Mouse (Mus musculus) E14TG2a.4 (cell line): ENCODE results near the gene Stxbp1.
"Not testable (repeated sequence)": the region's sequence is repeated elsewhere in the genome, so short reads cannot be mapped to it uniquely, and the experiment has no call there.

Source experiments
- H3K27me3 ChIP-seq: 2 replicates; pipeline ENCODE4 v1.6.1; 2014; ENCODE audit warnings: low read length, control low read depth; ENCODE audit not compliant: insufficient read depth
- H3K36me3 ChIP-seq: 2 replicates; pipeline ENCODE4 v1.6.1; 2014; ENCODE audit warnings: low read length, control low read depth; ENCODE audit not compliant: insufficient read depth
- H3K4me1 ChIP-seq: replicated peaks from 2 replicates; pipeline ENCODE4 v1.6.1; 2014; ENCODE audit warnings: low read depth, low read length, control low read depth
- H3K4me3 ChIP-seq: replicated peaks from 2 replicates; pipeline ENCODE4 v1.5.1; 2014; ENCODE audit warnings: mild to moderate bottlenecking, low read length
- H3K9me3 ChIP-seq: 2 replicates; pipeline ENCODE4 v1.6.1; 2014; ENCODE audit warnings: low read length, control low read depth
- CTCF ChIP-seq: conservative IDR thresholded peaks from 2 replicates; pipeline ENCODE4 v1.5.1; 2014; ENCODE audit warnings: low read length
- NANOG ChIP-seq: IDR thresholded peaks from 2 replicates; pipeline ENCODE4 v1.6.1; 2014; ENCODE audit warnings: borderline replicate concordance, low read length, mixed read lengths
- POU5F1 ChIP-seq: IDR thresholded peaks from 2 replicates; pipeline ENCODE4 v1.6.1; 2014; ENCODE audit warnings: low read length, borderline replicate concordance

Gene Stxbp1

DNA sequence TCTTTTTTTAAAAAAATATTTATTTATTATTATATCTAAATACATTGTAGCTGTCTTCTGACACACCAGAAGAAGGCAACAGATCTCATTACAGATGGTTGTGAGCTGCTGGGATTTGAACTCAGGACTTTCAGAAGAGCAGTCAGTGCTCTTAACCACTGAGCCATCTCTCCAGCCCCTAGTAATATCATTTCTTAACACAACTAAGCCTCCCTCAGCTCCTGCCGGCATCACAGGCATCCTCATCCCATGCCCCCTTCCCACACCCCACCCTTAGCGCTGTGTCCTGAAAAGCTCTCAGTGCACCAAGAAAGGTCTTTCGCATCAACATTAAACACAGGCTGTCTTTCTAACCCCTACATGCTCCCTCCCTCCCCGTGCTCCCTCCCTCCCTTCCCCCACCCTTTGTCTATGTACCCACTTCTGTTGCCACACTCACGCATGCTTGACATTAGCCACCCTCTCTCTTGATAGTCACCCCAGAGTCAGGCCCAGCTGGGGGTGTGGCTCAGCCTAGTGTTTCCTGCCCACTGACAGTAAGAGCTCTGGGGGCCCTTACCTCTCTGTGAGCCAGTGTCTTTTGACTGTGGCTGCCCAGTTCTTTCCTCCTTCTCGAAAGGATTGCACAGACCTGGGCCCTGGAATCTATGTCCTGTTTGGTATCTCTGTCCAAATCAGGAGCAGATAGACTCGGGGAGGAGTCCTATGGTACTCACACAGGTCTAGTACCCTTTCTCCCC is 8.2 kb upstream of the Stxbp1 start:
- H3K36me3 ChIP-seq: peaks cover 10% of the 10 kb centered on the region
- no peaks in the 10 kb centered on the region for H3K9me3 ChIP-seq
- TF ChIP-seq CTCF (no peak), POU5F1 (no peak), NANOG (no peak)

DNA sequence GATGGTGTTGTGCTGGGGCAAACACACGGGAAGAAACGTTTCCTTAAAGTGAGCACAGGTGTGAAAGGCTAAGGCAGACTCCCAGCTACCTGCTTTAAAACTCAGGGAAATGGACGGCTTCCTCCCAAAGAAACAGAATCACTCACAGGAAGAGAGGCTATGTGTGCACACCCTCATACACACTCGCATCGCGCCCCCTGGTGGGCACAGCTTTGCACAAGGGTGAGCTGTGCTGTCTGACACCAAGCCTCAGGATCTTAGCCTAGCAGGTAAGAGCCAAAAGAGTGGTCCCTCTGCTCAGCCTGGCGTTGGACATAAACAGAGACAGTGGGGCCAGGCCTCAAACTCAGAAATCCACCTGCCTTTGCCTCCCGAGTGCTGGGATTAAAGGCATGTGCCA is 7.2 kb upstream of the Stxbp1 start:
- TF ChIP-seq POU5F1 (no peak), NANOG (no peak), CTCF (peak; percentile 78)
- H3K9me3 ChIP-seq: no peaks in the 10 kb centered on the region
- peaks cover 14% of the 10 kb centered on the region for H3K27me3 ChIP-seq
- H3K4me1 ChIP-seq: peaks cover 54% of the 10 kb centered on the region
- H3K36me3 ChIP-seq: peaks cover 8% of the 10 kb centered on the region
- no peak overlapping the region for H3K4me3 ChIP-seq

More for the DNA sequence above, 8.2 kb upstream of the Stxbp1 start:
- Histone ChIP-seq H3K4me3 (no peak overlapping the region), H3K27me3 (peaks cover 14% of the 10 kb centered on the region), H3K4me1 (peaks cover 64% of the 10 kb centered on the region)

DNA sequence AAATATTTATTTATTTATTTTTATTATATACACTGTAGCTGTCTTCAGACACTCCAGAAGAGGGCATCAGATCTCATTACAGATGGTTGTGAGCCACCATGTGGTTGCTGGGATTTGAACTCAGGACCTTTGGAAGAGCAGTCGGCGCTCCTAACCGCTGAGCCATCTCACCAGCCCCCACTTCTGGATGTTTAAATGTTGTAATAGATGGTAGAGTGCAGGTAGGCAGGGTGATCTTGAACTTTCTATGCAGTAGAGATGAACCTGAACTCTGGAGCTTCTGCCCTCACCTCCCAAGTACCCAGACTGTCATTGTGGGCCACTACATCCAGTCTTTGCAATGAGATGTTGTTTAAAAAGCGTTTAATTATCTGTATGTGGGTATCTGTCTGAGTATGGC is 6.7 kb upstream of the Stxbp1 start:
- H3K9me3 ChIP-seq, H3K4me3 ChIP-seq, H3K36me3 ChIP-seq: not testable (repeated sequence)
- H3K4me1 ChIP-seq: peaks cover 49% of the 10 kb centered on the region
- peaks cover 14% of the 10 kb centered on the region for H3K27me3 ChIP-seq

DNA sequence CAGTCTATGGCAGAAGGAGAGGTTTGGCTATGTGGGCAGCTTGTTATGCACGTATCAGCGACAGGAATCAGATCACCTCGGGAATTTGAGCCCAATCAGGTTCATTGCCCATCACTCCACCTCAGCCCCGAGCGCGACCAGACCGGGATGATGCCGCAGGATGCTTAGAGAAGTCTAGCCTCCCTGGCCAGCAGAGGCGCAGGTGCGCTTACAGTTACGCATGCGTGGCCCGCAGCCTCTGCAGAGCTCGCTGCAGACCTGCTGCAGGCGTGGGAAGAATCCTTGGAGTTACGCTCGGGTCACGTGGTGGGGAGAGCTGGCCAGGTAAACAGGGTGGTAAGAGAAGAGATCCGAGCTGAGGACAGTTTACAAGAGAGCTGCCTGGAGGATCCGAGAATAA is 5.1 kb upstream of the Stxbp1 start:
- Histone ChIP-seq H3K4me1 (peaks cover 45% of the 10 kb centered on the region), H3K27me3 (peaks cover 14% of the 10 kb centered on the region), H3K36me3 (peaks cover 8% of the 10 kb centered on the region), H3K9me3 (no peaks in the 10 kb centered on the region), H3K4me3 (peak overlapping the region; percentile 53)
- peak; percentile 34 for TF ChIP-seq CTCF
- TF ChIP-seq POU5F1: no peak
- TF ChIP-seq NANOG: no peak

DNA sequence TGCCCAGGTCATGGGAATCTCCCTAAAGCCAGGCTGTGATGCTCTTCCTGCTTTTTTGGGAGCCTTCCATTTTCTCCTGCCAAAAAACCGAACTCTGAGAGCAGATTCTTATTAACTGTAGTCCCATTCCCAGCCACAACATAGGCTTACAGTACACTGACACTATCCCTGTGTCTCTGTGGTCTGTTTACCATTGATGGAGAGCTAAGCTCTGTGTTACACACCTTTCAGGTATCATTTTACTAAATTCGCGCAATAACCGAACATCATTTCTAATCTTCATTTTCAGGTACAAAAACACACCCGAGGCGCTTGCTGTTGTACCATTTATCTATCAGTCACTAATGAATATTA is 400 bp upstream of the Stxbp1 start:
- Histone ChIP-seq H3K36me3 (no peaks in the 10 kb centered on the region), H3K9me3 (no peaks in the 10 kb centered on the region), H3K4me3 (peak overlapping the region; percentile 92; the same call in 1 of the 2 replicates), H3K27me3 (peaks cover 33% of the 10 kb centered on the region), H3K4me1 (peaks cover 41% of the 10 kb centered on the region)
- TF ChIP-seq CTCF (no peak), NANOG (no peak), POU5F1 (no peak)

DNA sequence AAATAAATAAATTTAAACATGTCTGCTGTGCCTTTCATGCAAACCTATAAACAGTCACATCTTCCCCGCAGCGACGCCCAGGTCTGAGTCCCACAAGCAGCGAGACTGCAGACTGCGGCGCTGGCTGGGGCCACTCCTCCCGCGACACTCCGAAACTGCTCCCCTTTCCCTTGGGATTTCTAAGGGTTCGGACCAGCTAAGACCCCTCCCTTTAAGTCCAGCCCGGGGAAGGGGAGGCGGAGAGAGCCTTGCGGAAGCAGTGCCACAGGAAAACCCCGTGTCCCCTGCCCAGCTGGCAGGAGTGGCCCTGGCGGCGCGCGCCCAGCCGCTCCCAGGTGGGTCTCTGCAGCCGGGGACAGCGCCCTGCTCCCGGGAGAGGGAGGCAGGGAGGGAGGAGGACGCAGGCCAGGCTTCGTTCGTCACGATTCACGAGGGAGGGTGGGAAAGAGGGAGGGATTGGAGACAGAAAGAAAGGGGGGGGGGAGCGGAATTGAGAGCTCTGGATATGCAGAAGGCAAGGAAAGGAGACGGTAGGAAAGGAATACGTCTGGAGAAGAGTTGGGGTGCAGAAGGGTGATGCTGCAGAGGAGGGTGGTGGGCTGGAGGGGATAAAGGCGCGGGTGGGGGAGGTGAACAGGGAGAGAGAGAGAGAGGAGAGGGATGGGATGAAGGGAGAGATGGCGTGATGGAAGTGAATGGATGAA is 792 bp downstream of the Stxbp1 start:
- H3K36me3 ChIP-seq: no peaks in the 10 kb centered on the region
- peaks cover 25% of the 10 kb centered on the region for H3K27me3 ChIP-seq
- peaks cover 31% of the 10 kb centered on the region for H3K4me1 ChIP-seq
- TF ChIP-seq CTCF: no peak
- no peak for TF ChIP-seq POU5F1
- no peak for TF ChIP-seq NANOG
- H3K4me3 ChIP-seq: peak overlapping the region; percentile 92
- no peaks in the 10 kb centered on the region for H3K9me3 ChIP-seq

DNA sequence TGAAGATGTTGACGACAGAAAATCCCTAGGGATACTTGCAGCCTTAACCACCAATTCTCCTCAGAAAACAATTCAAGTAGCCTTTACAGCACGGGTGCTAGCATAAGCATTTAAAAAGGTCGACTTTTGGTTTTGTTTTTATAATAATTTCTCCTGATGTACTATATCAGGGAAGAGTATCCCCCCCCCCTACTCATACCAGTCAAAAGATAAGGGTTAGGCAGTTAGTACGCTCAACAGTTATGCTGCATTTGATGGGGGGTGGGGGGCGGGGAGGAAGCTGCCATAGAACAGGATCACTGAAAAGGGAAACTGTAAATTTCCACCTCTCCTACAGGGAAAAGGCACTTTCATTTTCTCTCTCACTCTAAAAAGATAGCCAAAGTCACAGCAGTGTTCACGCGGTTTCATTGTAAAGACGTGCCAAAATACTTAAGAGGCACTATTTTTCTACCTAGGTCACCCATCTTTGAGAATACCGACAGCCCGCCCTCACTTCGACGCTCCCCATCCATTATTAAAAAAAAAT is 1.4 kb downstream of the Stxbp1 start:
- Histone ChIP-seq H3K4me3 (peak overlapping the region; percentile 92), H3K4me1 (peaks cover 35% of the 10 kb centered on the region), H3K27me3 (peaks cover 20% of the 10 kb centered on the region), H3K9me3 (no peaks in the 10 kb centered on the region), H3K36me3 (no peaks in the 10 kb centered on the region)
- TF ChIP-seq NANOG: no peak
- no peak for TF ChIP-seq POU5F1
- no peak for TF ChIP-seq CTCF

DNA sequence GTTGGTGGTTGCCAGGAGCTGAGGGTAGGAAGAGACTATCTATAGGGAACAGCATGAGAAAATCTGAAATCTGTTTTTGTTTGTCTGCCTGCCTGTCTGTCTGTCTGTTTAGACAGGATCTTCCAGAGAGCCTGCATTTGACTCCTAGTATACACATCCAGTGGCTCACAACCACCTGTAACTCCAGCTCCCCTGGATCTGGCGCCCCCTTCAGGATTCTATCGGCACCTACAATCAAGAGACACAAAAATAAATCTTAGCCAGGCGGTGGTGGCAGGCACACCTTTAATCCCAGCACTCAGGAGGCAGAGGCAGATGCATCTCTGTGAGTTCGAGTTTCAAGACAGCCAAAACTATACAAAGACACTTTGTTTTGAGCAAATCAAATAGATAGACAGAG is 4.5 kb downstream of the Stxbp1 start:
- Histone ChIP-seq H3K9me3 (no peaks in the 10 kb centered on the region), H3K27me3 (peaks cover 20% of the 10 kb centered on the region), H3K36me3 (no peaks in the 10 kb centered on the region), H3K4me3 (no peak overlapping the region), H3K4me1 (peaks cover 47% of the 10 kb centered on the region)
- peak; percentile 83 for TF ChIP-seq CTCF
- no peak for TF ChIP-seq NANOG
